Comparison of ENCODE assay signal across 23 mouse cellular contexts in genomic region chr9:123768443-123768842, GRCm38 (mm10). TPM values are rescaled to one million over a fixed set of nuclear protein-coding genes. Genes with fewer than 3 reads are reported as not detected.
DNase-seq lines count a peak whose midpoint lies in the region; ATAC-seq and TF ChIP-seq lines count a peak whose summit lies in the region.
"Had no signal": no experiment of that assay in that cellular context is flagged by ENCODE, and none has a peak within 500 bp of the region (broad histone marks: within the 10 kb centered on the region; RNA-seq: fewer than 3 reads in every experiment).

No protein-coding gene starts in this region.

- H3K27ac ChIP-seq in thymus, adult 2 months (ENCODE audit: control insufficient read depth, insufficient read depth, low read length) = peak overlapping the region; percentile 17; the same call in 1 of the 2 replicates
- H3K27ac ChIP-seq: embryonic facial prominence, embryonic 12.5 days; heart, embryonic 15.5 days; limb, embryonic 12.5 days had no signal

- no peaks in the 10 kb centered on the region for H3K27me3 ChIP-seq in thymus, adult 2 months (ENCODE audit: control insufficient read depth, insufficient read depth, low read length)
- H3K27me3 ChIP-seq: embryonic facial prominence, embryonic 12.5 days; heart, embryonic 15.5 days had no signal

- peaks cover 24% of the 10 kb centered on the region for H3K4me1 ChIP-seq in thymus, adult 2 months (replicated peaks; ENCODE audit: control insufficient read depth, insufficient read depth, low read length)
- H3K4me1 ChIP-seq: embryonic facial prominence, embryonic 12.5 days; heart, embryonic 15.5 days; limb, embryonic 12.5 days; megakaryocyte, embryonic 14.5 days had no signal

- TF ChIP-seq POLR2A in thymus, adult 2 months (IDR thresholded peaks at IDR 0.05; ENCODE audit: control insufficient read depth, extremely low read depth, insufficient read depth, low read length, poor library complexity) = no peak

- ATAC-seq in frontal cortex, adult (ENCODE audit: low TSS enrichment) = no peak
- ATAC-seq: activated CD4-positive, CD25-positive, alpha-beta regulatory T cell, adult 4 months; inflammation-experienced regulatory T-cells, adult 6 months; midbrain, embryonic 16.5 days; Patski had no signal

- WGBS in thymus, adult 2 months = 56% methylated on average over 1 of the region's 1 CpGs

- no peak overlapping the region for H3K4me3 ChIP-seq in thymus, adult 2 months (ENCODE audit: control insufficient read depth, insufficient read depth, low read length)
- H3K4me3 ChIP-seq: embryonic facial prominence, embryonic 12.5 days; heart, embryonic 15.5 days; limb, embryonic 12.5 days had no signal

- no peak for TF ChIP-seq CTCF in thymus, adult 2 months (IDR thresholded peaks at IDR 0.05; ENCODE audit: borderline replicate concordance, control insufficient read depth, extremely low read depth, insufficient read depth, low read length, poor library complexity)

- DNase-seq in adrenal gland, adult (ENCODE audit: inconsistent age in 2 of 2, low spot score in 1 of 2) = peak; percentile 43 to 76
- no peak for DNase-seq in adrenal gland, postnatal 4 days (ENCODE audit: low spot score in 2 of 2)
- no peak for DNase-seq in thymus, adult 2 months
- no peak for DNase-seq in thymus, adult 18-20 months
- DNase-seq in fibroblast of lung, adult 2 months (ENCODE audit: low read depth) = peak; percentile 24
- DNase-seq in thymus, postnatal 4 days = peak; percentile 33
- DNase-seq in embryo, embryonic 10 days (ENCODE audit: low spot score) = no peak
- DNase-seq: cerebellum, adult 18-20 months; heart, adult 11 months; layer of hippocampus, adult 9-11 months; lung, postnatal 14 days; right cerebral cortex, postnatal 25 days had no signal

- peaks cover 20% of the 10 kb centered on the region for H3K36me3 ChIP-seq in thymus, adult 2 months (ENCODE audit: control insufficient read depth, insufficient read depth, low read length)
- H3K36me3 ChIP-seq: embryonic facial prominence, embryonic 12.5 days; heart, embryonic 15.5 days; limb, embryonic 12.5 days had no signal

RNA-seq across cellular contexts. Expression of gene Cxcr6, which starts 37.8 kb away (rescaled TPM):
- total RNA-seq in adrenal gland, postnatal 4 days (2021) = not detected
- 4.3 and 4.6 TPM in 2 replicates for polyA plus RNA-seq in thymus, adult 2 months (2012; rRNA removed)
- total RNA-seq: gastrocnemius, adult 8-10 months; left cerebral cortex, adult 8-10 months had no signal

RNA-seq across cellular contexts. Expression of gene Lztfl1, which starts 50.9 kb away (rescaled TPM):
- total RNA-seq in adrenal gland, postnatal 4 days (2021) = 10 to 100 TPM; 48.1 to 52.3 TPM
- polyA plus RNA-seq in thymus, adult 2 months (2012; rRNA removed) = 11.8 and 12.1 TPM in 2 replicates

Comparison
In these comparisons a context has a peak if more than half of its experiments do, and no peak if none do; other contexts are left out.
1. DNase-seq: peak in adrenal gland, adult (2 of 2), fibroblast of lung, adult 2 months (single experiment) and thymus, postnatal 4 days (single experiment); none in adrenal gland, postnatal 4 days (0 of 2), thymus, adult 2 months (single experiment), thymus, adult 18-20 months (0 of 2) and embryo, embryonic 10 days (single experiment).